Mouse (Mus musculus) right cerebral cortex, postnatal 36 days (tissue): ENCODE measurements around the gene Cacybp.

Experiments used
- DNase-seq, 2 experiments: peaks; one replicate each; pipeline ENCODE4 v3.0.0; 2022; ENCODE audit warnings: low spot score in 2 of 2, mixed read lengths in 1 of 2

Cacybp gene

DNA sequence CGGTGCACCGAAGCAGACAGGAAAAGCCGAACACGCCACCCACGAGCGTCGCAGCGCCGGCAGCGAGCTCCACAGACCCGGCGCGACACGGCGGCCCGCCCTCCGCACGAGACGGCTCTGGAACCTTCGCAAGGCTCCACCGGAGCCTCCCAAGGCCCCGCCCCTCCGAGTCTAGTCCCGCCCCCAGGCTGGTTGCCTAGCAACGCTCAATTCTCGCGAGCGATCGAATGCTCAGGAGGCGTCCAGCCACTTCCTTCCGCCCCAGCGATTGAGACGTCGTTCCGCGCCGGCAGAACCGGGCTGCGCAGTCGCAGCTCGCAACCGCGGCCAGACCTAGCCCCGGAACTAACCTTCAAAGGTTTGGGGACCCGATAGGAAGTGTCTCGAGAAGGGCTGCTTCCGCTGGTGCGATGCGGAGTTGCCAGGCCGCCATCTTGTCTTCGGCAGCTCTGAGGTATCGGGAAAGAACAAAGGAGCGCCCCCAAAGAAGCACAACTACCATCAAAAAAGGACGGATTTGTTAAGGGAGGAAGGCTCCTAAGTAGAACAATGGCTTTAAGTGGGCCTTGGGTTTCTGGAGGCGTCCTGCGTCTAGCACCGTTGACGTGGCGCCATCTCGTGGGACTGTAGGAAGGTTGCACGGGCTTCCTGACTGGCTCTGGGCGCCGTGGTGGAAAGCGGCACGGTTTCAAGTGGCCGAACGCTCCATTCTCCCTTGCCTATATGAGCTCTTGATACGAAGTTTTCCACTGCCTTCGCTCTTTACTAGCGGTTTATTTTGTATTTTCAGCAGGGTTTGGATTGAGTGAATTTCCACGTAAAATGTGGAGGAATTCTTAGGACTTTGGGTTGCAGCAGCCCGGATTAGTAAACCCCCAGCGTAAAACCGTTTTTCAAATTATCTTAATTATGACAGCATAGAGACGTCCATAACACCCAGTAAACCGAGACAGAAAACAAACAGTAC lies at the start of gene Cacybp:
TSS of gene Cacybp (minus strand) at position 173 of the 967 bp plus-strand sequence.
- DNase-seq, result peak; percentile 99

GRCm38 (mm10) chr1:160262415-160262814 lies 49.7 kb upstream of the Cacybp start:
- DNase-seq, result no peak

DNA sequence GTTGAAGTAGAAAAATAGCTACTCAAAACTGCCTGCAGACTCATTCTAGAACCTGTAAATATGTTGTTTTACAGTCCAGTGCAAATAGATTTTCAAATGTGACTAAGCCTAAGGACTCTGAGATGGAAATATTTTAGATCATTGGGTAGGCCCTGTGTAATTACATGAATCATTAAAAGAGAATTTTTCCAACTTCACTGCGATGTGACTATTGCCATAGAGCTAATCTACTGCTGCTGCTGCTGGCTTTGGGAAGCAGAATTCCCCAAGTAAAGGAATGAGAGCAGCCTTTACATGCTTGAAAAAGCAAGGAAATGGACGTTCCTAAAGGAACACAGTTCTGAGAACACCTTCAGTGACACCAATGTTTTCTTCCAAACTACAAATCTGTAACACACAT lies 49.2 kb upstream of the Cacybp start:
- no peak for DNase-seq

DNA sequence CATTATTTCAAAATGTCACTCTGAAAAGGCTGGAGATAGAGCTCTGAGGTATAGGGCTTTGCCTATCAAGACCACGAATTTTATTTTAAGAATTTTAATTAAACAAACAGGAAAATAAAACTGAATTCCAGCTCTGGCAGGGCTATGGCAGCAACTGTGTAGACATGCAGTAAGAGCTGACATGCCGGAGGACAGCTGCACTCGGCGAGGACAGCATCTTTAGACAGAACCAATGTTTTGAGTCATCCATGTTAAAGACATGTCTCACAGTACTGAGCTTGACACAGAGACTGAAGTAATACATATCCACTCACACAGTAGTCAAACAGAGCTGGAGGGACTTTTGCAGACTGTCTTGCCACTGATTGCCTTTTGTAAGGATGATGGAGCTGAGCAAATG lies 47.9 kb upstream of the Cacybp start:
- DNase-seq, result no peak

DNA sequence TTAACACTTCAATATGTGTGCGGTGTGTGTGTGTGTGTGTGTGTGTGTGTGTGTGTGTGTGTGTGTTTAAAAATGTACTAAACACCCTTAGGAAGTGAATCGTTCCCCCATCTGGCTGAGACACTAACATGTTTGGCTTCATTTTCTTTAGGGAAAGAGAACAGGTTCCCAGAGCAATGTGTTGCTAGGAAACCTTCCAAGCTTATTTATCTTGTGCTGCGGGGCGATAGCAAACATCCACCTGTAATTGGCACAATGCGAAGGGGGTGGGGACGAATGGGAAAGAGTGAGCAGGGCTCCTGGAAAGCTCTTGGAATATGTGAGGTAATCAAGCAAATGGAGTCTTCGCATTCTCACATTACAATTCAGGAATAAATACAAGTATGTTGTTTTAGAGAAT lies 47.2 kb upstream of the Cacybp start:
- no peak for DNase-seq

- DNase-seq, result no peak
Observed at GRCm38 (mm10) chr1:160253108-160253507, 40.4 kb upstream of the Cacybp start.

DNA sequence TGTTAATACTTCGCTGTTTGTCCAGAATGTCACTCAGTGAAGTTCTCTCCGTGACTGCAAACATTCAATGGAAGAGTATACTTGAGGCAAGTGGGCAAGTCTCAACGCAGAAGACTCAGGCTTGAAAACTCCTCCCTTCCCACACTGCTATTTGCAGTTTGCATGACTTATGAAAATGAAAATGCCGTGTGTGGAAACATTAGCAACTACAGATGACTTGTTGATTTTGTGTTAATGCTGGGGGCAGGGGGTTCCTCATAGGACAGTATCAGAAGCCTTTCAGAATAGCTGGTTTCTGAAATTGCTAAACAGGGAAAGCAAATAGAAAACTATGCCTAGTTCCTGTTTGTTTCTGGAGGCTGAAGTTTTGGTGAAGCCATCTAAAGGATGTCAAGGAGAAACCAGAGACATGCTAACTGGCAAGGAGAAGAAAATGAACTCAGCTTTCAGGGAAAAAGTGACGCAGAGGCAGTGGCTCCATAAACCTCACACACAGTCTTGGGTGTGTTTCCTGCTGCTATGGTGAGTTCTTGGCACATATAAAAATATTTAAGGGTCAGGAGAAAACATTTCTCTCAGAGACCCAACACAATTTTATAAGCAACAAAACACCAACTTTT lies 38.8 kb upstream of the Cacybp start:
- DNase-seq, result no peak

DNA sequence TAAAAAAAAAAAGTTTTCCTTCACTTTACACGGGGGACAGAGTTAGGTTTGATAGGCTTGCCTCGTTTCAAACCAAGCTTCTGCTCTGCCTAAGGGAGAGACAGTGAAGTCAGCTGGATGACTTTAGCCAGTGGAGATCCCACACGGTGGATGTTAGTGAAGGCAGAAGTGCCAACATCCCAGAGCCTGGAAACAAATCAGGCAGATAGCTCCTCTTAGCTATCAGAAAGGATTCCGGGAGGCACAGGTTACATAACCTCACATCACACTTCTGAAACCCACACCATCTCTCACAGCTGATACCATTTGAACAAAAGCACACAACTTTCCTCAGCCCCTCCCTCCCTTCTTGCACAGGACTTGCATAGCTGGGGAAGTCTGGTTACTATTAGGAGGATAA lies 38.1 kb upstream of the Cacybp start:
- DNase-seq, result no peak

GRCm38 (mm10) chr1:160249786-160250185 lies 37.1 kb upstream of the Cacybp start:
- no peak for DNase-seq

- DNase-seq, result no peak
Observed at GRCm38 (mm10) chr1:160247473-160247872, 34.8 kb upstream of the Cacybp start.

GRCm38 (mm10) chr1:160246844-160247243 lies 34.2 kb upstream of the Cacybp start:
- DNase-seq, result peak in 1 of 2 experiments; percentile 25

DNA sequence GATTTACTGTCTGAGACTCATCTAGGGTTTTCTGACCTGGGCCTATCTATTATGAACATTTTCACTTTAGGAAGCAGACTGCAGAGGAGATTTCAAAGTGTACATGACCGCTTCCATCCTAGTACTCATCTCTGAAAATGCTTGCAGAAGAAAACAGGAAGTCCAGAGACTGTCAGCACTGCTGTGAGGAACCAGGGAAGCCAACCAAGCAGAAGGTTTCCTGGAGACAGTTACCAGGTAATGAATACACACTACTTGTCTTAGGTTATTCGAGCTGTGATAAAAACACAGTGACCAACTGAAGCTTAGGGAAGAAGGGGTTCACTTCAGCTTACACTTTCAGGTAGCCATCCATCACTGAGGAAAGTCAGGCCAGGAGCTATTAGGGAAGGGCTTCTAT lies 33.3 kb upstream of the Cacybp start:
- DNase-seq, result no peak

GRCm38 (mm10) chr1:160244689-160245088 lies 32.0 kb upstream of the Cacybp start:
- no peak for DNase-seq

DNA sequence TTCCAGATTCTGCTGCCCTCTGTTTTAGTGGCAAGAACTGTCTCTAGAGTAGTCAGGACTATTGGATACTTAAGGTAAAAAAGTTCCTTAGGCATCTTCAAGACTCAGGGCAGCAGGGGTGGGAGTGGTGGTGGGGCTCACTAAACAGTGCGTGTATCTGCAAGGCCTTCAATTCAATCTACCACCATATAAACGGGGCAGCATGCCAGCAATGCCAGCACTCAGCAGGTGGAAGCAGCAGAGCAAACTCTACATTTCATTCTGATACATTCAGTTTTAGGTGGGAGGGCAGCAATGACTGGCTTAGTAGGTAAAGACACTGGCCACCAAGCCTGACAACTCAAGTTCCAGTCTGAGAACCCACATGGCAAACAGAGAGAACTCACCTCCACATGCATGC lies 27.4 kb upstream of the Cacybp start:
- no peak for DNase-seq

DNA sequence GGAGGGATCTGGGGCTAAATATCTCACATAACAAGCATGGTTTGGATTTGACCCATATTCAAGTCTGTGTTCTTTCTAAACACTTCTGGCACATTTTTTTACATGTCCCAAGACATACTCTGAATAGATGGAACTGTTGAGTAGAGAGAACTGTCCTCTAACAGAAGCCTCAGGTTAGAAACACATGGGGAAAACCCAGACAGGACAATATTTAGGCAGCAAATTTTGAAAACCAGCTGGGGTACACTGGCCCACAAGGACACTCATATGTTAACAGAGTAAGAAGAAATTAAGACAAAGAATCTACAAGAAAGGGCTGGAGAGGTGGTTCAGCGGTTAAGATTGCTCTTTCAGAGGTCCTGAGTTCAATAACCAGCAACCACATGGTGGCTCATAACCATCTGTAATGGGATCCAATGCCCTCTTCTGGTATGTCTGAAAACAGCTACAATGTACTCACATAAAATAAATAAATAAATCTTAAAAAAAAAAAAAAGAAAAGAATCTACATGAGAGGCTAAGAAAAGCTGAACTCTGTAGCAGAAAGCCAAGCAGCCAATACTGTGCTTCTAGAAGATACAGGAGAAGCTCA lies 26.3 kb upstream of the Cacybp start:
- no peak for DNase-seq

- no peak for DNase-seq
Observed at GRCm38 (mm10) chr1:160237981-160238380, 25.3 kb upstream of the Cacybp start.

DNA sequence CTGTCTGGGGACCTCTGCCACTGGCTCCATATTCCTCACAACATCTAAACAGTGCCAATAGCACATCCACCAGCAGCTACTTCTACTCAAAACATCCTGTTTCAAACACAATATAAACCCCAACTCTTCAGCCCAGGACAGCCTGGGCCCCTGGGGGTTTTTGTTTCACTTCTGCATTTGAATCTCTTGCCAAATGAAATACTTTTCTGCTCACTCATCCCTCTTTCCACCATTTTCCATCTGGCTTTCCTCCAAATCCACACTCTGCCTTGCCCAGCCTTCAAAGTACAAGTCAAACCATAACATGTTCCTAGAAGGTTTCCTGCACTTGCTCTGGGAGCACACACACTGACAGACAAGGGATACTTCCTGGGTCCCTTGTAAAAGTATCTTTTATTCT lies 21.2 kb upstream of the Cacybp start:
- no peak for DNase-seq

- no peak for DNase-seq
Observed at GRCm38 (mm10) chr1:160232113-160232512, 19.4 kb upstream of the Cacybp start.

GRCm38 (mm10) chr1:160231013-160231412 lies 18.3 kb upstream of the Cacybp start:
- DNase-seq, result no peak

GRCm38 (mm10) chr1:160227850-160228249 lies 15.2 kb upstream of the Cacybp start:
- no peak for DNase-seq

- DNase-seq, result no peak
Observed at GRCm38 (mm10) chr1:160227196-160227595, 14.5 kb upstream of the Cacybp start.

GRCm38 (mm10) chr1:160224093-160224492 lies 11.4 kb upstream of the Cacybp start:
- no peak for DNase-seq

DNA sequence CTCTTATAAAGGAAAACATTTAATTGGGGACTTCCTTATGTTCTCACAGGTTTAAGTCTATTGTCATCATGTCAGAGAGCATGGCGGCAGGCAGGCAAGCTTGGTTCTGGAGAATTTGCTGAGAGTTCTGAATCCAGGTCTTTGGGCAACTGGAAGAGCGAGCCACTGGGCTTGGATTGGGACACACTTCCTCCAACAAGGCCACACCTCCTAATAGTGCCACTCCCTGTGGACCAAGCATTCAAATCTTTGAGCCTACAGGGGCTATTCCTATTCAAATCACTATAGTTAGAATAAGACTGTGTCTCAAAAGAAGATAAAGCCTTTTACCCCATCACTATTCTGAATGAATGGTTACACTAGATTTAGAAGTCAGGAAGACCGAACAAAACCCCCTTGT lies 5.2 kb upstream of the Cacybp start:
- DNase-seq, result no peak
